Mouse (Mus musculus): ENCODE measurements around the gene Tfpi. TPM values are rescaled to one million over a fixed set of nuclear protein-coding genes. Genes with fewer than 3 reads are reported as not detected.

Tfpi gene
- polyA plus RNA-seq, 1 experiment, result 0.31 TPM

- H3K4me3 ChIP-seq (replicated peaks), result no peak overlapping the region
- H3K9me3 ChIP-seq, result no peaks in the 10 kb centered on the region
- H3K4me1 ChIP-seq, result peaks cover 7% of the 10 kb centered on the region
- TF ChIP-seq FLI1 (IDR thresholded peaks at IDR 0.05; ENCODE audit: low read length), result no peak
- TF ChIP-seq GATA1 (IDR thresholded peaks at IDR 0.05; ENCODE audit: borderline replicate concordance, low read length), result no peak
- no peaks in the 10 kb centered on the region for H3K27me3 ChIP-seq (replicated peaks)
- H3K36me3 ChIP-seq (replicated peaks; ENCODE audit: low read length), result no peaks in the 10 kb centered on the region
These were observed 21.9 kb downstream of the Tfpi start for GRCm38 (mm10) chr2:84454551-84455235.

DNA sequence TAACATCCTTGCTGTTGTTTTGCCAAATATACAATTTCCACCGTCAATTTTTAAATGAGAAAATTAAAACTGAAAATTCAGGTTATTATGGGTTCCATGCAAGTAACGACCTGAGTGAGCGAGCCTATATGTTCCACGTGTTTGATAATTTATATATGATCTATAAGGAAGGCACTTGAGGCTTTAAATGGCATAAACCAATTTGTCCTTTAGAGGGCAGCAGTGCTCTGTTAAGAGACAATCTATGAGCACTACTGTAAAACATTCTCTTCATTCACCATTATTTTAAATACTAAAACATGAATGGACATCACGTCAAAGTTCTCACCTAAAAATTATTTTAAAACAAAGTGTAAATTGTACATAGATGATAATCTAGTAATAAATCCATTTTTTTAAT, 22.5 kb downstream of the Tfpi start:
- no peak overlapping the region for H3K4me3 ChIP-seq (replicated peaks)
- no peaks in the 10 kb centered on the region for H3K9me3 ChIP-seq
- no peaks in the 10 kb centered on the region for H3K27me3 ChIP-seq (replicated peaks)
- H3K4me1 ChIP-seq, result 0 out of 2 replicates have a peak, but pooled peaks cover 4% of the 10 kb centered on the region
- no peaks in the 10 kb centered on the region for H3K36me3 ChIP-seq (replicated peaks; ENCODE audit: low read length)
- no peak for TF ChIP-seq FLI1 (IDR thresholded peaks at IDR 0.05; ENCODE audit: low read length)
- no peak for TF ChIP-seq GATA1 (IDR thresholded peaks at IDR 0.05; ENCODE audit: borderline replicate concordance, low read length)

DNA sequence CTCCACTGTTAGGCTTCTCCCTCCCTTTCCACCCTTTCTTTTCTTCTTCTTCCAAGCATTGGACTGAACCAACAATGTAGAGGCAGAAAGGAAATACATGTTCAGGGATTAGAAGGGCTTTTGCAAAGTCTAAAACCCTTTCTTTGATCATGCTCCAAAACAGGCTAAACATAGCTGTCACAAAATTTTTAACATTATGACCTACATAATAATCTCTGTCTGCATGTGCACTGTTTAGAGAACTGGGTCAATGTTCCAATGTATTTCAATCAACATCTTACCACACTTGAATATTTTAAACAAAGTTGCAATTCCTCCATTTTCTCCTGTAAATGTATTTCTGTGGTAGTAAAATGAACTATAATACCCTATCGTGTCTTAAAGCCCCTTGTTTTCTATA, 31.1 kb downstream of the Tfpi start:
- H3K4me1 ChIP-seq, result no peaks in the 10 kb centered on the region
- no peak for TF ChIP-seq GATA1 (IDR thresholded peaks at IDR 0.05; ENCODE audit: borderline replicate concordance, low read length)
- no peak for TF ChIP-seq FLI1 (IDR thresholded peaks at IDR 0.05; ENCODE audit: low read length)
- H3K36me3 ChIP-seq (replicated peaks; ENCODE audit: low read length), result peaks cover 9% of the 10 kb centered on the region
- H3K27me3 ChIP-seq (replicated peaks), result no peaks in the 10 kb centered on the region
- no peaks in the 10 kb centered on the region for H3K9me3 ChIP-seq
- no peak overlapping the region for H3K4me3 ChIP-seq (replicated peaks)

DNA sequence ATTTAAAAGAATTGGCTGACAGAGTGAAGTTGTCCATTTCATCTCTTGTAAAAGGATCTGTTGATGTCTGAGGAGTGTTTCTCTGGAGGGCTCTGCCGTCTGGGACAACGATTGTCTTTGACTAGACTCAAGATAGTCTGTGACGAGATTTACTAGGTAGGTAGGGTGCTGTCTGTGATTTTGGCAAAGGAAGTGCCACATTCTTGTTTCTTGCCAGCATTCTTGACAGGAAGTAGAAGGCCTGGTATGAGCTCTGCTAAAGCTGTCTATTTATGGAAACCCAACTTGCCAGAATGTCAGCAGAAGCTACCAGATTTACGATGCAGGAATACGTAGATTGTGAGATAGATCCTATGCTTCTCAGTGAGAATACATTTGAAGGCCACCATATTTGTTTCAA, 34.6 kb downstream of the Tfpi start:
- Histone ChIP-seq H3K27me3 (replicated peaks) (no peaks in the 10 kb centered on the region), H3K36me3 (replicated peaks; ENCODE audit: low read length) (peaks cover 9% of the 10 kb centered on the region), H3K4me1 (no peaks in the 10 kb centered on the region), H3K9me3 (no peaks in the 10 kb centered on the region), H3K4me3 (replicated peaks) (no peak overlapping the region)
- TF ChIP-seq GATA1 (IDR thresholded peaks at IDR 0.05; ENCODE audit: borderline replicate concordance, low read length) (no peak), FLI1 (IDR thresholded peaks at IDR 0.05; ENCODE audit: low read length) (no peak)

DNA sequence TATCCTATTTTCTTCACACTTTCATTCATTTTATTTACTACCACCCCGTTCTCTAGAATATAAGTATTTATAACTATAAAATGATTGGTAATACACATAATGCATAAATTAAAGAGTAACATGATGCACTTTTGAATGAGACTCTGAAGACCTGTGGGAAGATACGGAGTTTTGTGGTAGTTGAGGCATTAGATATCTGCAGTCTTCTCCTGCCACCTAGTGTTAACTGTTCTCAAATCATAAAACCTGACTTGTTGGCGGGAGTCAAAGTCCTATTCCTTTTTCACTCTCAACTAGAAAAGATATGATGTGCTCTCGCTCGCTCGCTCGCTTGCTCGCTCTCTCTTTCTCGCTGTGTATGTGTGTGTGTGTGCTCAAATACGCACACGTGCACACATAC, 46.9 kb downstream of the Tfpi start:
- Histone ChIP-seq H3K4me1 (peaks cover 21% of the 10 kb centered on the region), H3K4me3 (replicated peaks) (no peak overlapping the region), H3K36me3 (replicated peaks; ENCODE audit: low read length) (no peaks in the 10 kb centered on the region), H3K9me3 (no peaks in the 10 kb centered on the region), H3K27me3 (replicated peaks) (no peaks in the 10 kb centered on the region)
- TF ChIP-seq GATA1 (IDR thresholded peaks at IDR 0.05; ENCODE audit: borderline replicate concordance, low read length), result no peak
- no peak for TF ChIP-seq FLI1 (IDR thresholded peaks at IDR 0.05; ENCODE audit: low read length)

DNA sequence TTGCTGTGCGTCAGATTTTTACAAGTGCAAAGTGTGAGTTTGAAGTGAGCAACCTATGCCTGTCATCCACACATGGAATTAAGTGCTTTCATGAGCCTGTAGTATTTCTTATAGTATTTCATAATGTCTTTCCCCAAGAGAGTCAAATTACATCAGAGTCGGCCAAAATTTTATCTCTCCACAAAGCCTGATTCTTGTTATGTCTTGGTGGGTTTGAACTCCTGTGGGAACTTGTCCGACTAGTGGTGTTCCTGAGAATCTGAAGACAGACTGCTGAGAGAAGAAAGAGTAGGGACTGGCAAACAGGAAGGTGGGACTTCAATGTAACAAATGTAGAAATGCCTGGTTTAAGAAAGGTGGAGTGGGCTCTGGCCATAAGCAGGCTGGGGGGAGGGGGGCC, 47.7 kb downstream of the Tfpi start:
- Histone ChIP-seq H3K27me3 (replicated peaks) (no peaks in the 10 kb centered on the region), H3K9me3 (no peaks in the 10 kb centered on the region)

GRCm38 (mm10) chr2:84426531-84426930, 50.0 kb downstream of the Tfpi start:
- H3K36me3 ChIP-seq (replicated peaks; ENCODE audit: low read length), result no peaks in the 10 kb centered on the region
- H3K9me3 ChIP-seq, result no peaks in the 10 kb centered on the region
- H3K4me3 ChIP-seq (replicated peaks), result peak overlapping the region; percentile 86
- H3K27me3 ChIP-seq (replicated peaks), result no peaks in the 10 kb centered on the region
- H3K4me1 ChIP-seq, result peaks cover 25% of the 10 kb centered on the region
- TF ChIP-seq FLI1 (IDR thresholded peaks at IDR 0.05; ENCODE audit: low read length) (no peak), GATA1 (IDR thresholded peaks at IDR 0.05; ENCODE audit: borderline replicate concordance, low read length) (no peak)

More for the DNA sequence above, 47.7 kb downstream of the Tfpi start:
- no peaks in the 10 kb centered on the region for H3K36me3 ChIP-seq (replicated peaks; ENCODE audit: low read length)
- no peak overlapping the region for H3K4me3 ChIP-seq (replicated peaks)
- H3K4me1 ChIP-seq, result peaks cover 23% of the 10 kb centered on the region
- no peak for TF ChIP-seq FLI1 (IDR thresholded peaks at IDR 0.05; ENCODE audit: low read length)
- TF ChIP-seq GATA1 (IDR thresholded peaks at IDR 0.05; ENCODE audit: borderline replicate concordance, low read length), result no peak

GRCm38 (mm10) chr2:84425138-84425537, 51.4 kb downstream of the Tfpi start, which contains the start of gene Calcrl:
TSS of gene Calcrl (minus strand) at chr2:84425411.
- Histone ChIP-seq H3K9me3 (no peaks in the 10 kb centered on the region), H3K4me3 (replicated peaks) (peak within 1 kb of the TSS; percentile 94), H3K27me3 (replicated peaks) (no peaks in the 10 kb centered on the region), H3K36me3 (replicated peaks; ENCODE audit: low read length) (no peaks in the 10 kb centered on the region), H3K4me1 (peaks cover 25% of the 10 kb centered on the region)
- TF ChIP-seq FLI1 (IDR thresholded peaks at IDR 0.05; ENCODE audit: low read length), result no peak
- no peak for TF ChIP-seq GATA1 (IDR thresholded peaks at IDR 0.05; ENCODE audit: borderline replicate concordance, low read length)

GRCm38 (mm10) chr2:84416501-84416900, 60.1 kb downstream of the Tfpi start:
- TF ChIP-seq FLI1 (IDR thresholded peaks at IDR 0.05; ENCODE audit: low read length) (no peak), GATA1 (IDR thresholded peaks at IDR 0.05; ENCODE audit: borderline replicate concordance, low read length) (no peak)
- H3K36me3 ChIP-seq (replicated peaks; ENCODE audit: low read length), result peaks cover 18% of the 10 kb centered on the region
- no peaks in the 10 kb centered on the region for H3K4me1 ChIP-seq
- no peaks in the 10 kb centered on the region for H3K27me3 ChIP-seq (replicated peaks)
- H3K4me3 ChIP-seq (replicated peaks), result no peak overlapping the region
- H3K9me3 ChIP-seq, result no peaks in the 10 kb centered on the region

DNA sequence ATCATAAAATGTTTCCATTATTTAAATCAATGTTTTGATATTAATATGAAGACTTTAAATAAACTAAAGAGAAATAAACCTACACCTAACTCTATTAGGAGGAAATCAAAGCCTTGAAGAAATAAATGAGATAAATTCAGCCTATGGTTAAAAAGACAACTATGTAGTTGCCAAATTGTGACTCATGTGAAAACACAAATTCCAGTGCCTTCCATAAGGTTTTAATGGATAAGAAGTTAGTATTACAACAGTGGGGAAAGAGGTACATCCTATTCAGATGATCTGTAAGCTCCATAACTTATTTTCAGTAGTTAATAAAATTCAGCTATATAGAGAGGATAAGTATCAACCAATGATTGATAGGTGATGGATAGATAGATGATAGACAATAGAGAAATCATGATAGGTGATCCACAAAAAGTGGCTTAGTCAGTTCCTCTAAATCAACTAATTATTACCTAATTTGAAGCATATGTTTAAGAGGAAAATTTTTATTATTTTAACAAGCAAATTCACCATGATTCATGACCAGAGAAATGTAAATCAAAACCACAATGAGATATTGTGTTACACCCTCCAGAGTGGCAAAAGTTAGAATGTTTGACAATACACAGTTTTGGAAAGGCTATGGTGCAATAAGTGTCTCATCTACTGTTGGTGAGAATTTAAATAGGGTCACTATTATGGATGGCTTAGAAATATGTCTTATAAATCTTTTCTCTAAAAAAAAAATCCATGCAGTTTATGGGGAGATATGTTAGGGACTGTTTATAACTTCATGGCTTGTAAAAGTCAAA, 66.6 kb downstream of the Tfpi start:
- H3K4me3 ChIP-seq (replicated peaks), result no peak overlapping the region
- peaks cover 7% of the 10 kb centered on the region; the same call in 1 of the 2 replicates for H3K4me1 ChIP-seq
- H3K36me3 ChIP-seq (replicated peaks; ENCODE audit: low read length), result peaks cover 18% of the 10 kb centered on the region
- H3K9me3 ChIP-seq, result no peaks in the 10 kb centered on the region
- H3K27me3 ChIP-seq (replicated peaks), result no peaks in the 10 kb centered on the region
- no peak for TF ChIP-seq FLI1 (IDR thresholded peaks at IDR 0.05; ENCODE audit: low read length)
- TF ChIP-seq GATA1 (IDR thresholded peaks at IDR 0.05; ENCODE audit: borderline replicate concordance, low read length), result no peak

Data from megakaryocyte, embryonic 14.5 days (primary cell).